Mouse (Mus musculus) spleen, adult 2 months (tissue): Measurements from ENCODE around the gene Mllt6.

Source experiments
- CTCF ChIP-seq: fragments of 200-500 bp; IDR thresholded peaks from 2 replicates; pipeline ENCODE4 v1.5.1; 2011; ENCODE audit warnings: mild to moderate bottlenecking, inconsistent platforms; ENCODE audit not compliant: insufficient read depth, insufficient read length, insufficient replicate concordance; ENCODE audit errors: extremely low read depth
- POLR2A ChIP-seq: fragments of 200-500 bp; IDR thresholded peaks from 2 replicates; pipeline ENCODE4 v1.6.1; 2011; ENCODE audit warnings: low read depth, low read length, inconsistent platforms

DNA sequence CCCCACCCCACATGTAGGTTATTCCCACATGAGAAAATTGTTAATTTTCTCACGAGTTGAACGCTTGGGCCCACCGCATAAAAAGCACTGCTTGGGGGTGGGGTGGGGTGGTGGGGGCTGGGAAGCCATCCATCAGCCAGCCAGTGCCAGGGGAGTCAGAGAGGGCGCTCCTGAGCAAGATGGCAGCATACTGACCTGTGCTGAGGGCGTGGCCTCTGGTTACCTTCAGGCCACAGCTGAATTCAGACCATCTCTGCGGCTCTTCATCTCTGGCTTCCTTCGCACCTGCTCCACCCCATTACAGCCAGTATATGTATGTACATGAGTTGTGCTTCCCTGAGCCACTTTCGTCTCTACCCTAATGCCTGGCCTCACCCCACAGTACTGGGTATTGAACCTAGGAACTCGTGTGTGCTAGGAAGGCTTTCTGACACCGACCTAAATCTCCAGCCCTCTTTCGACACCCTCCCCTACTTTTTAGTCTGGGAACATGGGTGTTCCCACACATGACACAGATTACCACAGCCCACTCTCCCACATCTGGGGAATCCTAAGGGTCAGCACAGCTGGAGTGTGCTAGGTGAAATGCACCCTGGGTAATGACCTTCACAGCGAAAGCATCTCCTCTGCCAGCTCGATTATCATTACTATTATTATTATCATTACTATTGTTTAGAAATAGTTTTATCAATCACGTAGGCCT lies 6.8 kb upstream of the Mllt6 start:
- TF ChIP-seq POLR2A (no peak), CTCF (no peak)
